Mouse (Mus musculus) intestine, embryonic 15.5 days (tissue): Measurements from ENCODE around the gene Arid1b. TPM values are rescaled to one million over a fixed set of nuclear protein-coding genes. Genes with fewer than 3 reads are reported as not detected.
"Not testable (repeated sequence)": the region's sequence is repeated elsewhere in the genome, so short reads cannot be mapped to it uniquely, and the experiment has no call there.

Experiments used
- ATAC-seq: fragments of 200-750 bp; cut with Nextera tagmentation; 2 replicates; pipeline ENCODE4 v1.8.0; 2017; ENCODE audit warnings: moderate TSS enrichment, moderate library complexity
- H3K27ac ChIP-seq: fragments of 300-500 bp; sonication (generic); 2 replicates; pipeline ENCODE4 v1.5.1; 2015; ENCODE audit warnings: mild to moderate bottlenecking, inconsistent platforms
- H3K27me3 ChIP-seq: fragments of 300-500 bp; sonication (generic); replicated peaks from 2 replicates; pipeline ENCODE4 v1.6.1; 2015; ENCODE audit warnings: inconsistent platforms
- H3K36me3 ChIP-seq: fragments of 300-500 bp; sonication (generic); 2 replicates; pipeline ENCODE4 v1.6.1; 2015; ENCODE audit warnings: inconsistent platforms
- H3K4me1 ChIP-seq: fragments of 300-500 bp; sonication (generic); replicated peaks from 2 replicates; pipeline ENCODE4 v1.6.1; 2015; ENCODE audit warnings: inconsistent platforms
- H3K4me2 ChIP-seq: fragments of 300-500 bp; sonication (generic); replicated peaks from 2 replicates; pipeline ENCODE4 v1.6.1; 2015; ENCODE audit warnings: mild to moderate bottlenecking, inconsistent platforms
- H3K4me3 ChIP-seq: fragments of 300-500 bp; sonication (generic); replicated peaks from 2 replicates; pipeline ENCODE4 v1.5.1; 2015; ENCODE audit warnings: inconsistent platforms
- H3K9ac ChIP-seq: fragments of 300-500 bp; sonication (generic); 2 replicates; pipeline ENCODE4 v1.6.1; 2015; ENCODE audit warnings: inconsistent platforms
- H3K9me3 ChIP-seq: fragments of 300-500 bp; sonication (generic); 2 replicates; pipeline ENCODE4 v1.6.1; 2016; ENCODE audit warnings: inconsistent platforms
- WGBS: fragments of 180-500 bp; shearing (Covaris S2); methylation state at CpG from one replicate; pipeline ENCODE4 v1.1.7; 2015; 5-methylcytosine and 5-hydroxymethylcytosine counted together
- polyA plus RNA-seq: library from polyadenylated mRNA; unstranded; fragments of >200 nt; fragmentation: Nextera tagmentation; extraction: Ambion mirVana; gene quantifications from 2 replicates; pipeline ENCODE4 v1.2.1, GENCODE M21; 2015

The Arid1b gene
- polyA plus RNA-seq, 1 experiment from 2014 or later, result 9.1 TPM

DNA sequence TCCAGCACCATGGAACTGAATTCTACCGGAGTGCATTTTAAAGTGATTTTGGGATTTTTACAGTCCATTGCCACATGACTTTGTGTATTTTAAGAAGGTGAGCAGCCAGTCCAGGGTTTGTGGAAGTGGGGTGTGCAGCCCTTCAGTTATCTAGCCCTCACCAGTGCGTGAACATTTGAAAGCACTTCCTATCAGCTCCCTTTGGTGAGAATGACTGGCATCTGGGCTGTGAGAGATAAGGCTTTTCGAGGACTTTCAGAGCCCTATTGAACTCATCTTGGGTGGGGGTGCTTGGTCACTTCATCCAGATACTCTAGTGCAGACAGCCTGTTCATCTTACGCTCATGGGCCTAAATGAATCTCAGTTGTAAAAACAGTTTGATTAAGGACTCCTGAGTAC is 105.1 kb downstream of the Arid1b start:
- Histone ChIP-seq H3K9ac (no peak overlapping the region), H3K4me2 (no peak overlapping the region), H3K27ac (no peak overlapping the region), H3K4me3 (no peak overlapping the region), H3K27me3 (no peaks in the 10 kb centered on the region), H3K9me3 (no peaks in the 10 kb centered on the region), H3K4me1 (peaks cover 12% of the 10 kb centered on the region), H3K36me3 (no peaks in the 10 kb centered on the region)
- WGBS, result 62% methylated on average over 4 of the region's 4 CpGs
- peak; percentile 60; the same call in 1 of the 2 replicates for ATAC-seq

DNA sequence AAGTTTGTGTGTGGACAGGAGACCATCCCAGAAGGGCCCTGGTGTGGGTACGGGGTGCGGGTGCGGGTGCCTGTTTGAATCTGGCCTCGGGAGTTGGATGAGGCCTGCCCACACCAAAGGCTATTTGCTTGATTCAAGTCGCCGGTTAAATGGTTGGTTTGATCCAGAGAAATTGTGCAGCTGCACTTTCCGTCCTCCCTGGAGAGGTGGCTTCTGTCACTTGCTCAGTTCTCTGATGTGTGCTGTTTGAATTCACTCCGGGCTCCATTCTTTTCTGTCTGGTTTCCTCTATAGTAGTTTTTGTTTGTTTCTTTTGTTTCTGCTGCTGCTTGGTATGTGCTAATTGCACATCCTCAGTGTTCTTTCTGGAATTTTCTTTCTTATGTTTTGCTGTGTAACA is 107.0 kb downstream of the Arid1b start:
- WGBS, result 86% methylated on average over 8 of the region's 8 CpGs
- Histone ChIP-seq H3K4me3 (no peak overlapping the region), H3K36me3 (no peaks in the 10 kb centered on the region), H3K4me1 (peaks cover 20% of the 10 kb centered on the region), H3K27ac (no peak overlapping the region), H3K9me3 (no peaks in the 10 kb centered on the region), H3K4me2 (no peak overlapping the region), H3K27me3 (no peaks in the 10 kb centered on the region), H3K9ac (no peak overlapping the region)
- ATAC-seq, result no peak

DNA sequence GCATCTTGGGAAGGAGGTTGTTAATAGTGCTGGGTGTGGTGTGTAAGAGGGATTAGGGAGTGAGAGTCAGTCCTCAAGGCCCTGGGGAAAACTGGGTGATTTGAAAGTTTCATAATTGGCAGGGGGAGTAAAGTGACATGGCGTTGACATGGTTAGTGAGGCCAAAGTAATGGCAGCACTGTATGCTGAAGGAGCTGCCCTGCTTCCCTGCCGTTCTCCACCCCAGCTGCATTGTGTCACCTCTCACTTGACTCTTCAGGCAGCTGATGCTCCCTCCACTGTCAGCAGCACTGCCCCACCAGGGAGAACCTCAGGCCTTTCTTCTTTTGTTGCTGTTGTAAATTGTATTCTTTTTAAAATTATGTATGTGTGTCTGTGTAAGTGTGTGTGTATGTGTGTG is 107.8 kb downstream of the Arid1b start:
- Histone ChIP-seq H3K27me3 (no peaks in the 10 kb centered on the region), H3K4me3 (no peak overlapping the region), H3K4me2 (no peak overlapping the region), H3K27ac (no peak overlapping the region), H3K36me3 (no peaks in the 10 kb centered on the region), H3K9ac (no peak overlapping the region), H3K4me1 (peaks cover 23% of the 10 kb centered on the region), H3K9me3 (no peaks in the 10 kb centered on the region)
- no peak for ATAC-seq
- 36% methylated on average over 2 of the region's 2 CpGs for WGBS

DNA sequence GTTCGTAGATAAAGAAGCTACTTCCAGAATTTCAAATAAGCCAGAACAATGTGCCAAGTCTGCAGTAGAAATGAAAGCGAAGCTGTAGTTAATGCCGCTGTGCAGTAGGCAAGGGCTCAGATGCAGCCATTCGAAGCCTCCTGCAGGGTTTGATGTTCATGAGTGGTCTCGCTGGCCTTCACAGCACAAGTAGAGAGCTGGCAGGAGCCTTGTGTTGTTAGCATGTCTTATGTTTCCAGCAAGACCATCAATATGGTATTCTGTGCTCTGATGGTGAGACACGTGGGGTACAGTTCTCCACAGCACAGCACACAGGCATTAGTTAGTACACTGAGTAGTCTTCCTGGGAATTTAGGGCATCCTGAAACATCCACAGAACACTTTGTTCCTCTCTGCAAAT is 111.6 kb downstream of the Arid1b start:
- H3K9ac ChIP-seq, result no peak overlapping the region
- no peak overlapping the region for H3K4me2 ChIP-seq
- no peak overlapping the region for H3K27ac ChIP-seq
- WGBS, result 75% methylated on average over 6 of the region's 6 CpGs
- H3K36me3 ChIP-seq, result no peaks in the 10 kb centered on the region
- H3K27me3 ChIP-seq, result no peaks in the 10 kb centered on the region
- ATAC-seq, result no peak
- H3K4me3 ChIP-seq, result no peak overlapping the region
- no peaks in the 10 kb centered on the region for H3K9me3 ChIP-seq
- peaks cover 25% of the 10 kb centered on the region for H3K4me1 ChIP-seq

DNA sequence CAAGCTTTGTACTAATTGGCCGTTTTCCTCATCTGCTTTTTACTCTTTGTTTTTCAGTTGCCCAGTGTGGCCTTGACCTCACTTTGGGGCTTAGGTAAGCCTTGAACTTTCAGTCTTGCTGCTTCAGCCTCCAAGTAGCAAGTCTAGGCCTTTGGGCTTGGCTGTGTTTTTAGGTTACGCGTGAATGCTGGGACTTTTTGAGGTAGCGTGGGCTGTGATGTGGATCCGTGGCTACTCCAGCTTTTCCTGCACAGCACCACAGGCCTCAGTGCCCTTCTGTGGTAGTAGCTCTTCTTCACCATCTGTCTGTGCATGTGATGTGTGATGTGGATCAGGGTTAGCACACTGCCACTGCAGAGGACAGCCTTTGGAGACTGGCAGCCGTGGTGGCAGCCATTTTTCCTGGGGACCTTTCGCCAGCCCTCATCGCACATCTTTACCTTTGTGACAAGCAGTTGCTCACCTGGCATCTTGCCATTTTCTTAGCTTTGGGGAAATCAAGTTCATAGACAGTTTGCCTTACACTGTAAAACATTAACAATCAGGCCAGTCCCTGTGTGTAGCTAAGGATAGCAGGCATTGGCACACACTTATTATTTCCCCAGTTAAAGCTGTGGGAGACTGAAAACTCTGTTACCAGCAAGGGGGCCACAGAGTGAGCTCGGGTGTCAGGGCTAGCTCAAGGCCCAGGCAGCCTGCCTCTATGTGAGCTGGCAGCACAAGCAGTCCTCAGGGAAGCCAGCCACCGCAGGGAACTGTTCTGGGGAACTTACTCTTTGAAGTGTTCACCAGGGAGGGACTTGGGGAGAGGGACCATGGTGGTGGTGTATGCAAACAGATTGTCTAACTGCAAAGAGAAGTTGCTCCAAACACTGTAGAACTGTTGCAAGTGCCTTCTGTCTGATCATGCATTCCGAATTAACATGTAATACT is 112.4 kb downstream of the Arid1b start:
- no peaks in the 10 kb centered on the region for H3K36me3 ChIP-seq
- H3K4me2 ChIP-seq, result no peak overlapping the region
- no peak overlapping the region for H3K4me3 ChIP-seq
- peak; percentile 58 for ATAC-seq
- peaks cover 27% of the 10 kb centered on the region for H3K4me1 ChIP-seq
- no peaks in the 10 kb centered on the region for H3K9me3 ChIP-seq
- no peak overlapping the region for H3K27ac ChIP-seq
- H3K27me3 ChIP-seq, result no peaks in the 10 kb centered on the region
- H3K9ac ChIP-seq, result no peak overlapping the region
- WGBS, result 72% methylated on average over 11 of the region's 11 CpGs

DNA sequence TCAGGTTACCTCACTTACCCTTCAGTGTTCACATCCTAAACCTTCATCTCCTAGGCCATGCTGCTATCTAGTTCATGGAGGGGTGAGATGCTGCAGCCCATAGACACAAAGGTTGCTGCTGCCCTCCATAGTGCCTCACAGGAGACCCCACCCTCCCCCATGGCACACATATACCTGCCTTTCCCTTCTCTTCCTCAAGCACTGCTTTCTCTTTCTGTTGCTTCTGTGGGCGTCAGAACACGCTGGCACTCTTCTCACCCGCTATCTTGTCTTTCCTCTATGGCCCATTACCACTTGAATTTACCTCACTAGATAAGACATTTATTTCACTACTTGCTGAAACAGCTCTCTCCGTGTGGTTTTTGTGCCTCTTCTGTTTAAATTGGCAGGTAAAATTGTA is 113.4 kb downstream of the Arid1b start:
- Histone ChIP-seq H3K27ac (no peak overlapping the region), H3K4me1 (peaks cover 30% of the 10 kb centered on the region)
- 84% methylated on average over 4 of the region's 4 CpGs for WGBS

DNA sequence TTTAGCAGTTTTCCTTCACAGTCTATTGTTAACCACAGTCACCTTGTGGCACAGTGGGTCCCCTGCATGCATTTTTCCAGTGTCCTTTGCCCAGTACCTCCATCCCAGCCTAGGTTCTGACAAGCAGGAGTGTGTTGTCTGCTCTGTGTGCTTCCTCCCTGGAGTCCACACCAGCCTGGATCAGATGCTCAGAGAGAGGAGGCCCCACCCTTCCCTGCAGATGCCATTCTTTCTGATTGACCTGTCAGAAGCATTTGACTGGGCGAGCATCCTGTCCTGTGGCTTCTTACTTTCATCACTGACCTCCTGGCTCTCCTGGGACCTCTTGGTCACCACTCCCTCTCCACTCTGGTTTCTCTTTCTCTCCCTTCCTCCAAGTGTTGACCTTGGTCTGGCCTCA is 113.9 kb downstream of the Arid1b start:
- Histone ChIP-seq H3K27me3 (no peaks in the 10 kb centered on the region), H3K4me3 (no peak overlapping the region), H3K4me2 (no peak overlapping the region), H3K9ac (no peak overlapping the region), H3K4me1 (peaks cover 30% of the 10 kb centered on the region), H3K27ac (no peak overlapping the region), H3K9me3 (no peaks in the 10 kb centered on the region), H3K36me3 (no peaks in the 10 kb centered on the region)
- 75% methylated on average over 1 of the region's 1 CpGs for WGBS
- no peak for ATAC-seq

More for the DNA sequence above, 113.4 kb downstream of the Arid1b start:
- no peak overlapping the region for H3K9ac ChIP-seq
- H3K36me3 ChIP-seq, result no peaks in the 10 kb centered on the region
- no peak overlapping the region for H3K4me3 ChIP-seq
- H3K9me3 ChIP-seq, result no peaks in the 10 kb centered on the region
- no peak overlapping the region for H3K4me2 ChIP-seq
- no peak for ATAC-seq
- no peaks in the 10 kb centered on the region for H3K27me3 ChIP-seq

DNA sequence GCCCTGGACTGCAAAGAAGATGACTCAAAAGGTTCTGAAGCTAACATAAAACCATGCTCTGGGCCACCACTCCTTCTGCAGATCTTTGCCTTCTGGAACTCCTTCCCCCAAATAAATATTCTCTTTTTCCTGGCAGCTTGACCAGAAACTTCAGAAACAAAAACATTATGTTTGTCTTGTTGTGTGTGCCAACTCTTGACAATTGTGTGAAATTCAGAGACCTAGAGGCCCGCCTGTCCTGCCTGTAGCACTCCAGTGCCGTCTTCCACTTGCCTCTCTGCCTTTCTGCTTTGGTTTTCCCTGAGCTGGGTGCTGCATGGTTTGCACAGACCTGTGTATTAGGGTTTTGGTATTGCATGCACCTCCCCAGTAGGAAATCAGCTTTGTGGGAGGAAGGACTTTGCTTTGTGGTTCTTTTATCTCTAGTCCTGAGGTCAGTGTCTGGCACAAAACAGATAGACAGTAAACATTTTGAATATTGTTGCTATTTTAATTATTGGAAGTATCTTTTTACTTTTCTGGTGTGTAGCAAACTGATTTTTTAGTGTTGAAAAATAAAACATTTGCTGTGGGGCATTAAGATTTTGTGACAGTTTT is 114.5 kb downstream of the Arid1b start:
- no peaks in the 10 kb centered on the region for H3K27me3 ChIP-seq
- no peaks in the 10 kb centered on the region for H3K9me3 ChIP-seq
- no peak overlapping the region for H3K27ac ChIP-seq
- H3K9ac ChIP-seq, result no peak overlapping the region
- 72% methylated on average over 2 of the region's 2 CpGs for WGBS
- ATAC-seq, result no peak
- no peak overlapping the region for H3K4me2 ChIP-seq
- H3K36me3 ChIP-seq, result no peaks in the 10 kb centered on the region
- peaks cover 30% of the 10 kb centered on the region for H3K4me1 ChIP-seq
- H3K4me3 ChIP-seq, result no peak overlapping the region

DNA sequence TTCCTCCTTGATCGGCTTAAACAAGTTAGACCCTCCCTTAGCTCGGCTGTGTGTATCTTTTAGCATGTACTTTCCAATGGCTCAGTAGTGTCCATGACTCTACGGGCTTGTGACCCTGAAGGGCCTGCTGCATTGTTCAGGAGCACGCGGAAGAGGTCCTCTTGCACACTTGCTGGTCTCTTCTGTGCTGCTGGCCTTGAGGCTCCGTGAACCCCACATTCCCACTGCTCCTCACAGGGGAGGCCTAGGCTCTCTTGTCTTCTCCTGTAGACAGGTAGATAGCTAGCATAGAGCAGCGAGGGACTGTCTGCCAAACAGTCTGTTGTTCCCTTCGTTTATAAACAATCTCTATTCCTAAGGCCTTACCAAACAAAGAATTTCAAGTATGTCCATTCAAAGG is 115.2 kb downstream of the Arid1b start:
- H3K27ac ChIP-seq, result no peak overlapping the region
- ATAC-seq, result no peak
- 79% methylated on average over 8 of the region's 8 CpGs for WGBS
- H3K36me3 ChIP-seq, result no peaks in the 10 kb centered on the region
- H3K4me3 ChIP-seq, result no peak overlapping the region
- H3K9ac ChIP-seq, result no peak overlapping the region
- H3K9me3 ChIP-seq, result no peaks in the 10 kb centered on the region
- H3K4me2 ChIP-seq, result no peak overlapping the region
- peaks cover 30% of the 10 kb centered on the region for H3K4me1 ChIP-seq
- H3K27me3 ChIP-seq, result no peaks in the 10 kb centered on the region

DNA sequence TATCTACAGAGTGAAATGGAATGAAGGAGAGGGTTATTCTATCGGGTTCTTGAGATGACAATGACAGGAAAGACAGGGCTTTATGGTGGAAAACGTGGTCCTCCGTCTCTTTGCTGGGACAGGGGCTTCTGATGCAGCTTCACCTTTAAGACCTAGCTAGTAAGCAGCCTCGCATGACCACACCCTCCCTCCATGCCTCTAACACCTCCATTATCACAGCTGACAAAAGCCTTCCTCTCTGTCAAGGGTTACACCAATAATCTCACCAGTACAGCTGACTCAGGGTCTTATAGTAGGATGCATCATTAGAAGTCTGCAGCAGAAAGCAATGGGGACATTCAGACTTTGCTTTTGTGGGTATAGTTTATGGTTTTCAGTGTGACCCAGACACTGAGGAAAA is 116.0 kb downstream of the Arid1b start:
- no peak for ATAC-seq
- no peak overlapping the region for H3K4me2 ChIP-seq
- H3K9me3 ChIP-seq, result no peaks in the 10 kb centered on the region
- no peaks in the 10 kb centered on the region for H3K27me3 ChIP-seq
- 81% methylated on average over 4 of the region's 4 CpGs for WGBS
- no peak overlapping the region for H3K27ac ChIP-seq
- peaks cover 23% of the 10 kb centered on the region for H3K4me1 ChIP-seq
- no peak overlapping the region for H3K4me3 ChIP-seq
- no peaks in the 10 kb centered on the region for H3K36me3 ChIP-seq
- no peak overlapping the region for H3K9ac ChIP-seq

DNA sequence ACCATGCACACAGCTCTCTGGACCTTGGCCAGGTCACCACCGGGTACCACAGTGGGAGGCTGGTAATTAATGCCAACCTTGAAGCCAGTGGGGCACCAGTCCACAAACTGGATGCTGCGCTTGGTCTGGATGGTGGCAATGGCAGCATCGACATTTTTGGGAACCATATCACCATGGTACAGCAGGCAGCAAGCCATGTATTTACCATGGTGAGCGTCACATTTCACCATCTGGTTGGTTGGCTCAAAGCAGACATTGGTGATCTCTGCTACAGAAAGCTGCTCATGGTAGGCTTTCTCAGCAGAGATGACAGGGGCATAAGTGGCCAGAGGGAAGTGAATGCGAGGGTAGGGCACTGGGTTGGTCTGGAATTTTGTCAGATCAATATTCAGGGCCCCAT is 116.8 kb downstream of the Arid1b start:
- WGBS, result 97% methylated on average over 5 of the region's 5 CpGs

DNA sequence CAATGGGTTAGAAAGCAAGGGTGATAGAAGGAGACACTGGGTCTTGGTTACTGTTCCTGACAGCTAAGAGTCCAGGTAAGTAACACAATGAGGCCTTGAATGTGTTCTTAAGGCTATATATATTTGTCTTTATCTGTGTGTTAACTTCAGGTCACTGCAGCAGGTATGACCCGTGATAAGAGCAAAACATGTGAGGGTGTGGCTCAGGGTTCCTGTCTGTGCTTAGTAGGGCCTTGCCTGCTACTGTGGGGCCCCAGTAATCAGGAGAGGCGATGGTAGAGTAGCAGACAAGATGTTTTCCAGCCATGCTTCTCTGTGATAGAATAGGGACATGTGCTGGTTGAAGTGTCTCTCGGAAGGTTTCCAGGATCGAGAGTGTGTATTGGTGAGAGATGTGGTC is 118.0 kb downstream of the Arid1b start:
- ATAC-seq, result peak; percentile 84

More for the DNA sequence above, 116.8 kb downstream of the Arid1b start:
- H3K4me3 ChIP-seq, H3K9ac ChIP-seq, H3K27ac ChIP-seq, H3K27me3 ChIP-seq, H3K9me3 ChIP-seq, ATAC-seq, H3K4me2 ChIP-seq, H3K36me3 ChIP-seq: not testable (repeated sequence)
- peaks cover 22% of the 10 kb centered on the region for H3K4me1 ChIP-seq

DNA sequence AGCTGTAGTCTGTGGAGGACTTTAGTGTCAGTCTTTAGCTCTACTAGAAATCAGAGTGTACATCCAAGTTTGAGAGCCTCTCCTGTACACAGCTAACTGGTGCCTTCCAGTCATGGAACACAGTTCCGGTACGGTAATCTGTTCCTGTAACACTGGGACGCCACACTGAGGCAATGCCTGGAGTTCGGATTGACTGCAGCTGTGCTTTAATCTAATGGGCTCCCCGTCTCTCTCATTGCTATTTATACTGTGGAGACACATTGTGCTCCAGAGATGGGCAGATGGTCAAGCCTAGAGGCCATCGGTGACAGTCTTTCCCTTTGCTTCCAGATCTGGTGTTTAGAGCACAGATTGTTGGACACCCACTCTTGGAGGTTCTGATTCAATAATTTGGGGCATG is 121.8 kb downstream of the Arid1b start:
- Histone ChIP-seq H3K9ac (no peak overlapping the region), H3K4me2 (no peak overlapping the region), H3K27me3 (no peaks in the 10 kb centered on the region), H3K4me1 (peaks cover 13% of the 10 kb centered on the region; the same call in 1 of the 2 replicates), H3K4me3 (no peak overlapping the region), H3K36me3 (no peaks in the 10 kb centered on the region), H3K9me3 (no peaks in the 10 kb centered on the region), H3K27ac (no peak overlapping the region)
- WGBS, result 86% methylated on average over 6 of the region's 6 CpGs
- ATAC-seq, result no peak

More for the DNA sequence above, 118.0 kb downstream of the Arid1b start:
- H3K27ac ChIP-seq, result no peak overlapping the region
- no peaks in the 10 kb centered on the region for H3K9me3 ChIP-seq
- H3K4me3 ChIP-seq, result no peak overlapping the region
- H3K36me3 ChIP-seq, result no peaks in the 10 kb centered on the region
- 55% methylated on average over 4 of the region's 4 CpGs for WGBS
- no peak overlapping the region for H3K9ac ChIP-seq
- H3K4me2 ChIP-seq, result no peak overlapping the region
- H3K27me3 ChIP-seq, result no peaks in the 10 kb centered on the region
- H3K4me1 ChIP-seq, result peaks cover 18% of the 10 kb centered on the region; the same call in 1 of the 2 replicates
